Mouse (Mus musculus) forebrain, embryonic 13.5 days (tissue): ENCODE measurements around the gene Bcan. TPM values are rescaled to one million over a fixed set of nuclear protein-coding genes. Genes with fewer than 3 reads are reported as not detected.

ENCODE experiments used
- ATAC-seq: fragments of 200-750 bp; cut with Nextera tagmentation; 2 replicates; pipeline ENCODE4 v1.8.0; 2017
- H3K27ac ChIP-seq: fragments of 300-500 bp; sonication (generic); 2 replicates; pipeline ENCODE4 v1.5.1; 2015; ENCODE audit warnings: inconsistent platforms, mild to moderate bottlenecking, moderate library complexity
- H3K27me3 ChIP-seq: fragments of 300-500 bp; sonication (generic); 2 replicates; pipeline ENCODE4 v1.6.1; 2015; ENCODE audit warnings: mild to moderate bottlenecking, inconsistent platforms
- H3K36me3 ChIP-seq: fragments of 300-500 bp; sonication (generic); 2 replicates; pipeline ENCODE4 v1.6.1; 2015; ENCODE audit warnings: mild to moderate bottlenecking, inconsistent platforms; ENCODE audit not compliant: poor library complexity, severe bottlenecking
- H3K4me1 ChIP-seq: fragments of 300-500 bp; sonication (generic); 2 replicates; pipeline ENCODE4 v1.6.1; 2015; ENCODE audit warnings: inconsistent platforms
- H3K4me2 ChIP-seq: fragments of 300-500 bp; sonication (generic); 2 replicates; pipeline ENCODE4 v1.6.1; 2015; ENCODE audit warnings: inconsistent platforms, mild to moderate bottlenecking, moderate library complexity
- H3K4me3 ChIP-seq: fragments of 300-500 bp; sonication (generic); 2 replicates; pipeline ENCODE4 v1.5.1; 2015; ENCODE audit warnings: mild to moderate bottlenecking, inconsistent platforms
- H3K9ac ChIP-seq: fragments of 300-500 bp; sonication (generic); 2 replicates; pipeline ENCODE4 v1.6.1; 2015; ENCODE audit warnings: mild to moderate bottlenecking, inconsistent platforms
- H3K9me3 ChIP-seq: fragments of 300-500 bp; sonication (generic); replicated peaks from 2 replicates; pipeline ENCODE4 v1.6.1; 2016; ENCODE audit warnings: inconsistent platforms
- WGBS: fragments of 180-500 bp; shearing (Covaris S2); methylation state at CpG from one replicate; pipeline ENCODE4 v1.1.7; 2015; 5-methylcytosine and 5-hydroxymethylcytosine counted together
- polyA plus RNA-seq: library from polyadenylated mRNA; unstranded; fragments of >200 nt; fragmentation: Nextera tagmentation; extraction: Ambion mirVana; gene quantifications from 2 replicates; pipeline ENCODE4 v1.2.1, GENCODE M21; 2015

Bcan gene
- polyA plus RNA-seq, 1 experiment from 2014 or later, result 9.5 TPM

DNA sequence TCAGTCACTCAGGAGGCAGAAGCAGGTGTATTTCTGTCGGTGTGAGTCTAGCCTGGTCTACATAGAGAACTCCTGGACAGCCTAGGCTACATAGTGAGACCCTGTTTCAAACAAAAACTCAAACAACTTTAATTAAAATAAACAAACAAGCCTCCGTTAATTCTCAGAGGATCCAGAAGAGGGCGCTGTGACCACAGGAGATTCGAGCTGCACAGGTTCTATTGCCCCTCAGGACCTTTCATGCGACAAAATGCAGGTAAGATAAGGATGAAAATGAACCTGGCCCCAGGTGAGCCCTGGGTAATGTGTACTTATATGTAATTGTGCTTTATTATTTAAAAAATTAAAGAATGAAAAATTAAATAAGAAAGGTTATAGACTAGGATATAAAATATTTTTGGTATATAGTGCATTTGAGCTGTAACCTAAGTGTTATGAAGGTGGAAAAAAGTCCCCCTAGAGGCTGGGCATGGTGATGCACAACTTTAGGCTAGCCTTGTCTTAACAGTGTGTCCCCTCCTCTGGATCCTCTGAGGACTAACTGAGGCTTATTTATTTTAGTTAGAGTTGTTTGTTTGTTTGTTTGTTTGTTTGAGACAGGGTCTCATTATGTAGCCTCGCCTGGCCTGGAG is 10.7 kb upstream of the Bcan start:
- Histone ChIP-seq H3K27me3 (peaks cover 13% of the 10 kb centered on the region), H3K9ac (no peak overlapping the region), H3K9me3 (0 out of 2 replicates have a peak, but pooled peaks cover 4% of the 10 kb centered on the region), H3K4me1 (no peaks in the 10 kb centered on the region), H3K36me3 (no peaks in the 10 kb centered on the region), H3K4me2 (no peak overlapping the region), H3K4me3 (no peak overlapping the region), H3K27ac (no peak overlapping the region)
- no peak for ATAC-seq
- 9% methylated on average over 6 of the region's 6 CpGs for WGBS

DNA sequence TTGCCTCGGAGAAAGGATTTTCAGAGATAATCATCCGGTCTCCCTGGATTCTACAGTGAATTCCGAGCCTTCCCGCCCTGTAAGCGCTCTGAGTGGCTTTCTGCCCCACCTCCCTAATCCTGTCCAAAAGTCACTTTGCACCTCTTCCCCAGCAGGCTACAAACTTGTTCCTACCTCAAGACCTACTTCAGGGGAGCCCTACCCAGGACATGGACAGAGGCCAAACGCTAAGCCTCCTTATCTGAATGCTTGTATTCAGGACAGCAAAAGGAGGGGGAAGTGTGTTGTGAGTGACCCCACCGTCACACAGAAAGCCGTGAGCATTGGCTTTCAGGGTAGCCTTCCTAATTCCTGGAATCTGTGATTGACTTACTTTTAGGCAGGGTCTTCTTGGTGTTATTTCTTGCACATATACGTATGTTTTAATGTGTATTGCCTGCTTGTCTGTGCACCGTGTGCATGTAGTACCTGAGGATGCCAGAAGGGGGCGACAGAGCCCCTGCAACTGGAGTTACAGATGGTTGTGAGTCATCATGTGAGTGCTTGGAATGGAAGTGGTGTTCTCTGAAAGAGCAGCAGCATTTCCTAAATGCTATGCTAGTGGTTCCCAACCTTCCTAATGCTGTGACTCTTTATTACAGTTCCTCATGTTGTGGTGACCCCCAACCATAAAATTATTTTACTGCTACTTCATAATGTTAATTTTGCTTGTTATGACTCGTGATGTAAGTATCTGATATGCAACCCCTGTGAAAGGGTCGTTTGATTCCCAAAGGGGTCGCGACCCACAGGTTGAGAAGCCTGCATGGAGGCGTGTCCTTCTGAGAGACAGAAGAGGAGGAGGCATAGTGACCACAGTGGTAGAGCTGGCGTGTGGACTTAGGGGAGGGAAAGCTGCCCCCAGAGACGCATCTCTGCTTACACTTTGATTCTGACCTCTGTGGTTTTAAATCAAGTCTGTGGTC is 6.1 kb upstream of the Bcan start:
- Histone ChIP-seq H3K36me3 (no peaks in the 10 kb centered on the region), H3K4me2 (no peak overlapping the region), H3K9ac (no peak overlapping the region), H3K9me3 (0 out of 2 replicates have a peak, but pooled peaks cover 4% of the 10 kb centered on the region), H3K4me1 (peaks cover 18% of the 10 kb centered on the region; the same call in 1 of the 2 replicates), H3K27ac (no peak overlapping the region), H3K4me3 (no peak overlapping the region), H3K27me3 (peaks cover 48% of the 10 kb centered on the region)
- 80% methylated on average over 18 of the region's 18 CpGs for WGBS
- ATAC-seq, result no peak

DNA sequence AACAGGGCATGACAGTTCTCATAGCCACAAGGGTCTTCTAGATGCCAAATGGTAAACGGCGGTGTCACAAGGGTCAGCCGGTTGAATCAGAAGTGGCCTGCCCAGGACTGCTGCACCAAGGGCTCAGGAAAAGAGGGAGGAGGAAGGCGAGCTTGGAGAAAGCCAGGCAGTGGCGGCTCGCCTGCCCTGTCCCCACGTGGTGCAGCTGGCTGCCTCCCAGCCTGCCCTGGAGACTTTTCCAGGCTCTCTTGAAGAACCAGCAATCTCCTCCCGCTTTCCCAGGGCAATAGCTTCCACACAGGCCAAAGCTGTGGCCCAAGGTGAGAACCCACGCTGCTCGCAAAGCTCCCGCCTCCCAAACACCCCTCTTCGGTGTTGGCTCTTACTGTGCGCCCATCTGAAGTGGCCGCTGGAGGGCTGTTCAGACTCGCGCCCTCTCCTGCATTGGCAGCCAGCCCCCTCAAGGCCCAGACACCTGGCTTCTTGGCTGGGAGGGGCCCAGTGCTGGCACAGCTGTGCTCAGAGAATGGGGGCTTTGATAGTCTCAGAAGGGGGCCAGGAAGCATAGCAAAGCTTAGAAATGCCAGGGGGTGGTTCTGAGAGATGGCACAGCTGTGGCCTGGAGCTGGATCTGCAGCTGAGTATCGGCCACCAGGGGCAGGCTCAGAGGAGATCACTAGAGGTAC is 2.4 kb upstream of the Bcan start:
- H3K27ac ChIP-seq, result no peak overlapping the region; the same call in 1 of the 2 replicates

DNA sequence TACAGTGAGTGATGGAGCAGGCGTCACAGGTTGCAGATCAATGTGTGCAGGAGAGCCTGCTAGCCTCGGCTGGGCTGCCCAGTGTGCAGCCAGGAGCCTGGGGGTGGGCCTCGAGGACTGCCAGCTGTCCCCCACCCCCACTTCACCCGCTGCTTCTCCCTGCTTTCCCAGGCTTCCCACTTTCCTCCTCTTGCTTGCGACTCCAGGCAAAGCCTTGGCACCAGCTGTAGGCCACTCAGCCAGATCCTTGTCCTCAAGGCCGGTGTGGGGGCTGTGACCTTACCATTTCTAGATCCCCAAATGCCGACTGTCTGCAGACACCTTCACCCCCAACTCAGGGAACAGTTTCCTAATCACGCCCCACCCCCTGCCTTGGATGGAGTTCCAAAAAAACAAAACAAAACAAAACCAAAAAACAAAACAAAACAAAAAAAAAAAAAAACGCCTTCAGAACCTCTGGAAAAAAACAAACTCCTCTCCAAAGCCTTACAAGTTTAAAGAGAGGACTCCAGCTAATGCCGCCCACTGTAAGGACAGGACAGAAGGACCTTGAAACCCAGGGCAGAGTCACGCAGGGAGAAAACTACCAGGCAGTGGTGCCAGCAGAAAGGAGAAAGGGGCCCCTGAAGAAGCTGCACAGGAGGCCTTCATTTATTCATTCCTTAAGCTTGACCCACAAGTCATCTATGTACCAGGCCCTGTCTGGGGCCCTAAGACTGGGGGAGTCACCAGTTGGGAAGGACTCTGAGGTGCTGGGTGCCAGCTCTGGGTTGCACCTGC is 976 bp upstream of the Bcan start:
- H3K27ac ChIP-seq, result peak overlapping the region; percentile 4; the same call in 1 of the 2 replicates
- 0 out of 2 replicates have a peak, but pooled peaks cover under 1% of the 10 kb centered on the region for H3K9me3 ChIP-seq
- no peak for ATAC-seq
- no peaks in the 10 kb centered on the region for H3K36me3 ChIP-seq
- peak overlapping the region; percentile 80 for H3K4me2 ChIP-seq
- no peak overlapping the region for H3K9ac ChIP-seq
- peaks cover 91% of the 10 kb centered on the region for H3K27me3 ChIP-seq
- WGBS, result 12% methylated on average over 11 of the region's 11 CpGs
- peaks cover 55% of the 10 kb centered on the region for H3K4me1 ChIP-seq
- H3K4me3 ChIP-seq, result peak overlapping the region; percentile 48

More for the DNA sequence above, 2.4 kb upstream of the Bcan start:
- Histone ChIP-seq H3K9me3 (0 out of 2 replicates have a peak, but pooled peaks cover 4% of the 10 kb centered on the region), H3K9ac (no peak overlapping the region), H3K4me3 (no peak overlapping the region), H3K4me1 (peaks cover 44% of the 10 kb centered on the region), H3K36me3 (no peaks in the 10 kb centered on the region), H3K4me2 (peak overlapping the region; percentile 23), H3K27me3 (peaks cover 77% of the 10 kb centered on the region)
- ATAC-seq, result peak; percentile 50; the same call in 1 of the 2 replicates
- WGBS, result 4% methylated on average over 17 of the region's 17 CpGs

DNA sequence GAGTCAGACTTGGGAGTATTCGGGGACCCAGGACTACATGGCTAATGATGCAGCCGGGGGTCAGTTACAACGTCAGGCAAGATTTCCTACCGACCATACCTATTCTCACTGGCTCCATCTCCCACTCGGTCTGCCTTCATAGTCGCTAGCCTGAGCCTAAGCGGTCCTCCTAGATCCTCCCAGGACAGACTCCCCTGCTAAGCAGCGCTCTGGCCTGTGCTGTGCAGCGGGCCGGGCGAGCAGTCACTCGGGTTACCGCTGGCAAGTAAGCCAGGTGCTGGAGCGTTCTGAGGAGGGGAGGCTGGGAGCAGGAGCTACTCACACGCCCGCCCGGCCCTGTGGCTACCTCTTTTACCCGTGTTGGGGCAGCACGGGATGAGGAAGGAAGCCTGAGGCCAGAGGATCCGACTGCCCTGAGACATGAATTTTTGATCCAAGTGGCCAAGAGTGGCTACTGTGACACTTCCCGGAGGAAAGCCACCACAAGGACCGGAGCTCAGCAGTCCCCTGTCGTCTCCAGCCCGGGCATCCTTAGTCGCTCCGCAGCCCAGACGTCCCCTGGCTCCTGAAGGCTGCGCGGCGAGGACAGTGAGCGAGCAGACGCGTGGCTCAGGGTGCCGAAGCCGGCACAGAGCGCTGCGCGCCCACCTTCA is 661 bp downstream of the Bcan start:
- Histone ChIP-seq H3K36me3 (no peaks in the 10 kb centered on the region), H3K9ac (peak overlapping the region; percentile 64), H3K27me3 (peaks cover 99% of the 10 kb centered on the region), H3K9me3 (no peaks in the 10 kb centered on the region), H3K4me1 (peaks cover 55% of the 10 kb centered on the region), H3K4me2 (peak overlapping the region; percentile 80), H3K4me3 (peak overlapping the region; percentile 48), H3K27ac (peak overlapping the region; percentile 0; the same call in 1 of the 2 replicates)
- under 1% methylated on average over 38 of the region's 38 CpGs for WGBS
- no peak for ATAC-seq

DNA sequence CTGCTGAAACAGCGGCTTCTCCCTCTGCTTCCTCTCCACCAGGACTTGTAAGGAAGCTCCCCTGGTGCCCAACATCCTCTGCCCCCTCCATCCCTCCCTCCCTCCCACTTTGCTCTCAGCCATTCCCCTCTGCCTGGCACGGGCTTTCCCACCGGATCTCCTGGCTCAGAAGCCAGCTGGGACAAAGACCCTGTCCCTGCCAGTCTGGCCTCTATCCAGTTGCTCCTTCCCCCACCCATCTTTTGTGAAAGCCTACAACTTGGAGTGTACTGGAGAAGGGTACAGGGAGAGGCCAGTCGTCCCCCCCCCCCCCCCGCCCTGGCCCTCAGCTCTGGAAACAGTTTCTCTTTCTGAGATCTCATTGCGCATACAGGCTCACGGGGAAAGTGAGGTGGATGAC is 1.3 kb downstream of the Bcan start:
- H3K4me2 ChIP-seq, result peak overlapping the region; percentile 80
- 2% methylated on average over 6 of the region's 7 CpGs for WGBS
- peak overlapping the region; percentile 48 for H3K4me3 ChIP-seq
- 0 out of 2 replicates have a peak, but pooled peaks have one; percentile 12 for ATAC-seq
- peaks cover 55% of the 10 kb centered on the region for H3K4me1 ChIP-seq
- no peaks in the 10 kb centered on the region for H3K36me3 ChIP-seq
- H3K9me3 ChIP-seq, result no peaks in the 10 kb centered on the region
- H3K27ac ChIP-seq, result no peak overlapping the region
- peaks cover 100% of the 10 kb centered on the region for H3K27me3 ChIP-seq
- no peak overlapping the region for H3K9ac ChIP-seq

DNA sequence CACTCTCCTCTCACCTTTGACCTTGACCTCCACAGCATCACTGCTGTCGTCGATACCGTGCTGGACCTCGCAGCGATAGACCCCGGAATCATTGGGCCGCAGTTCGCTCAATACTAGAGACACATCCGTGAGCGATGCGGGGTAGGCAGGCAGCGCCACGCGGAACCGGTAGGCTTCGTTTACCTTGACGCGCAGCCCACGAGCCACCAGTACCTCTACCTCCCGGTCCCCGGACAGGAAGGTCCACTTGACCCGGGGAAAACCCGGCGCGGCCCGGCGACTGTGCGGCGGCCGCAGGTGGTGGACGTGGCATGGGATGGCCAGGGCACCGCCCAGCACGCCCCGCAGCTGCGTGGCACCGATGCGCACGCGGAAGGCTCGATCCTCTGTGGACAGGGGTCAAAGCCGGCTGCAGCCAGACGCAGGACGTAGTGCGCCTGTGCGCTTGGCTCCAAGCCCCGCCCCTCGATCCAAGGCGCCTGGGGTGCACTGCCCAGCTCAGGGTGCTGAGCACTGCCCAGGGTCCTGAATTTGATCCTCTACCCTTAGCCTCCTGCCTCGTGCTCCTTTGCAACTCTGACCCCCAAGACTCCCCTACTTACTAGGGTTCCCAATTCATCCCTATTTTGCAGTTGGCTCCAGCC is 2.9 kb downstream of the Bcan start:
- ATAC-seq, result no peak

DNA sequence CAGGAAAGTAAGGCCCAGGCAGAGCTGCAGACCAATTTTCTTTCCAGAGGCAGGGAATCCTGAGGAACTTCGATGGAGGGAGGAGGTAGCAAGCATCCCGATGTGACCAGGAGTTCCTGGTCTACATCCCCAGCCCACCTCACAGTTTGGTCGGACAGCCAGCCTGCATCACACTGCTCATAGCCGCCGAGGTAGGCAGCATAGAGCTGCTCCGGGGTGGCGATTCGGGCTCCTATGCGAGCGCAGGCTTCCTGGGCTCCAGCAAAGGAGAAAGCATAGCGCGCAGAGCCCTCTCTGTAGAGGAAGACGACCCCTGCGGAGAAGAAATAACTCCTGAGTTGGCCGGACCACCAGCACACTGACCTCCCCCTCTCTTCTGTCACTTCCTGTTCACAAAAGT is 3.6 kb downstream of the Bcan start:
- Histone ChIP-seq H3K4me2 (peak overlapping the region; percentile 69), H3K9me3 (no peaks in the 10 kb centered on the region), H3K27ac (no peak overlapping the region), H3K4me3 (no peak overlapping the region), H3K9ac (no peak overlapping the region), H3K27me3 (peaks cover 99% of the 10 kb centered on the region), H3K4me1 (peaks cover 40% of the 10 kb centered on the region), H3K36me3 (no peaks in the 10 kb centered on the region)
- no peak for ATAC-seq
- 2% methylated on average over 15 of the region's 15 CpGs for WGBS

More for the DNA sequence above, 2.9 kb downstream of the Bcan start:
- no peaks in the 10 kb centered on the region for H3K9me3 ChIP-seq
- H3K36me3 ChIP-seq, result no peaks in the 10 kb centered on the region
- 1% methylated on average over 49 of the region's 49 CpGs for WGBS
- peak overlapping the region; percentile 41 for H3K4me3 ChIP-seq
- H3K4me2 ChIP-seq, result peak overlapping the region; percentile 69
- peaks cover 100% of the 10 kb centered on the region for H3K27me3 ChIP-seq
- H3K9ac ChIP-seq, result peak overlapping the region; percentile 57
- H3K27ac ChIP-seq, result no peak overlapping the region
- H3K4me1 ChIP-seq, result peaks cover 47% of the 10 kb centered on the region

DNA sequence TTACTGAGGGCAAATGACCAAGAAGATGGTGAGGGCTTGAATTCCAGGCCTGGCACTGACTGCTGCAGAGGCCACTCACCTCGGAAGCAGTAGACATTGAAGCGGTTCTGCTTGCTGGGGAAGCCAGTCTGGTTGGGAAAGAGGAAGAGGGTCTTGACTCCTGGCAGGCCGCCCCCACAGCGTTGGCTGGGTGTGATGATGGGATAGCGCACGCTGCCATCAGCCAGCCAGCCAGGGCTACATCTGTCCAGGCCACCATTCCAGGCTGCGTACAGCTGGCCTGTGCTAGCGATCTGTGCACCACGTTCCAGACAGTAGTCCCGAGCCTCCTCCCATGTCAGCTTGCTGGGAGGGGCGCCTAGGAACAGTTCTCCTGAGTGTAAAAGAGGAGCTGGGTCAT is 4.7 kb downstream of the Bcan start:
- no peak for ATAC-seq
- 26% methylated on average over 11 of the region's 11 CpGs for WGBS

DNA sequence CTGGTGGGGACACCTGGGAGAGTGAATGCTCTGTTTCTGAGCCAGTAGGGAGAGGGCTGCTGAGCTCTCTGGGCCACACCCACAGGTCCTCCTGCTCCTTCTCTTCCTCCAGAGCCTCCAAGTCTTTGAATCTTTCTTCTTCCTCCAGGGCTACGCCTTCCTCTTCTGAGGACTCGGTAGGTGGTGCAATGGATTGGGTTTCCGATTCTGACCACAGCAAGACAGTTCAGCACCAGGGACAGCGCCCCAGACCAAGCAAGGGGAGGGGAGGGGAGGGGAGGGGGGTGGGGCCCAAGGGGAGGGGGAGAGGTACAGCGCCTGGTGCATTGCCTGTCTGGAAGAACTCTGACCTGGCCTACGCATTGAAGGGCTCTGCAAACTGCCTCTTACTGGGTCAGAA is 6.6 kb downstream of the Bcan start:
- Histone ChIP-seq H3K9me3 (no peaks in the 10 kb centered on the region), H3K9ac (no peak overlapping the region), H3K4me3 (no peak overlapping the region), H3K4me1 (peaks cover 17% of the 10 kb centered on the region), H3K27me3 (peaks cover 92% of the 10 kb centered on the region), H3K4me2 (no peak overlapping the region), H3K36me3 (no peaks in the 10 kb centered on the region), H3K27ac (no peak overlapping the region)
- no peak for ATAC-seq
- WGBS, result 3% methylated on average over 5 of the region's 6 CpGs

More for the DNA sequence above, 4.7 kb downstream of the Bcan start:
- Histone ChIP-seq H3K36me3 (no peaks in the 10 kb centered on the region), H3K4me1 (peaks cover 31% of the 10 kb centered on the region), H3K4me3 (no peak overlapping the region), H3K27ac (no peak overlapping the region), H3K4me2 (no peak overlapping the region), H3K9me3 (no peaks in the 10 kb centered on the region), H3K27me3 (peaks cover 95% of the 10 kb centered on the region), H3K9ac (no peak overlapping the region)
